Mouse (Mus musculus) myocyte (in vitro differentiated cells): ENCODE measurements around the gene Tmem205.

Source experiments
- CEBPB ChIP-seq: IDR thresholded peaks from 2 replicates; pipeline ENCODE4 v1.6.1; 2011; ENCODE audit warnings: mild to moderate bottlenecking, moderate library complexity; ENCODE audit not compliant: poor library complexity, insufficient read depth, severe bottlenecking
- E2F4 ChIP-seq: IDR thresholded peaks from one replicate; pipeline ENCODE4 v1.6.1; 2011; ENCODE audit warnings: mild to moderate bottlenecking, control low read depth, moderate library complexity; ENCODE audit not compliant: insufficient read depth
- MAX ChIP-seq: IDR thresholded peaks from one replicate; pipeline ENCODE4 v1.6.1; 2011; ENCODE audit warnings: low read depth, mild to moderate bottlenecking, control low read depth
- MYOG ChIP-seq, 3 experiments: IDR thresholded peaks; one replicate each; pipeline ENCODE4 v1.6.1; 2011; ENCODE audit warnings: control low read depth in 2 of 3, low read depth in 2 of 3, mild to moderate bottlenecking in 2 of 3; ENCODE audit not compliant: insufficient read length in 2 of 3, control insufficient read depth in 1 of 3, insufficient read depth in 1 of 3
- POLR2A ChIP-seq: IDR thresholded peaks from one replicate; pipeline ENCODE4 v1.6.1; 2011; ENCODE audit warnings: low read depth, mild to moderate bottlenecking, control low read depth, moderate library complexity; ENCODE audit not compliant: insufficient read length
- SRF ChIP-seq: IDR thresholded peaks from one replicate; pipeline ENCODE4 v1.6.1; 2011; ENCODE audit warnings: low read depth; ENCODE audit not compliant: control insufficient read depth, insufficient read length
- TCF12 ChIP-seq: IDR thresholded peaks from one replicate; pipeline ENCODE4 v1.6.1; 2011; ENCODE audit warnings: mild to moderate bottlenecking, control low read depth; ENCODE audit not compliant: poor library complexity, insufficient read depth, severe bottlenecking
- TCF3 ChIP-seq: IDR thresholded peaks from one replicate; pipeline ENCODE4 v1.6.1; 2011; ENCODE audit warnings: low read depth, control low read depth; ENCODE audit not compliant: insufficient read length
- USF1 ChIP-seq: IDR thresholded peaks from one replicate; pipeline ENCODE4 v1.6.1; 2011; ENCODE audit warnings: low read depth, mild to moderate bottlenecking, control low read depth, moderate library complexity

DNA sequence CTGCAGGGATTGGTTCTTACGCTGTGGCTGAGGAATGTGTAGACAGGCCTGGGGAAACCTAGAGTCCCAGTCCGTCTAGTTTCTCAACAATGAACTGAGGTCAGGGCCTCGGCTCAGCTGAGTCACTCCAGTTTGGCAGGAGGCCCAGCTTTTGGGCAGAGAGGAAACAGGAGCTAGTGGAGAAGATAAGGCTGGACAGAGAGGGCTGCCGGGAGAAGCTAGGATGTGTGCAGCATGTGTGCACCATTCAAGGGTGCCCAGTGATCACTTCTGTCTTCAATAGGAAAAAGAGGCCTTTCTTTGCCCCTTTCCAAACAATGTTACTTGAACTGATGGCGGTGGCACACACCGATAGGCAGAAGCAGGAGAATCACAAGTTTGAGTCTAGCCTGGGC lies 3.3 kb downstream of the Tmem205 start:
- TF ChIP-seq POLR2A (no peak), MAX (no peak), CEBPB (peak; percentile 37), E2F4 (no peak), TCF12 (no peak), MYOG (IDR thresholded peaks at IDR 0.05; ENCODE audit: control insufficient read depth in 1 of 3, insufficient read depth in 1 of 3, insufficient read length in 2 of 3, low read depth in 2 of 3) (no peak), TCF3 (no peak), USF1 (no peak), SRF (no peak)
